Mouse (Mus musculus) embryonic facial prominence, embryonic 14.5 days (tissue): ENCODE results near the gene Fgfbp1. TPM values are rescaled to one million over a fixed set of nuclear protein-coding genes. Genes with fewer than 3 reads are reported as not detected.

ENCODE experiments used
- ATAC-seq: fragments of 200-750 bp; cut with Nextera tagmentation; 2 replicates; pipeline ENCODE4 v1.8.0; 2017; ENCODE audit warnings: low read depth, moderate number of reproducible peaks, moderate TSS enrichment
- DNase-seq: peaks from one replicate; pipeline ENCODE4 v3.0.0-alpha.2; 2015; ENCODE audit warnings: low spot score
- H3K27ac ChIP-seq: fragments of 300-500 bp; sonication (generic); replicated peaks from 2 replicates; pipeline ENCODE4 v1.5.1; 2014; ENCODE audit warnings: low read depth, mild to moderate bottlenecking, low read length, moderate library complexity
- H3K27me3 ChIP-seq: fragments of 300-500 bp; sonication (generic); replicated peaks from 2 replicates; pipeline ENCODE4 v1.6.1; 2014; ENCODE audit warnings: low read length; ENCODE audit not compliant: control insufficient read depth, insufficient read depth
- H3K36me3 ChIP-seq: fragments of 300-500 bp; sonication (generic); 2 replicates; pipeline ENCODE4 v1.6.1; 2014; ENCODE audit warnings: low read length, mixed read lengths; ENCODE audit not compliant: control insufficient read depth, insufficient read depth
- H3K4me1 ChIP-seq: fragments of 300-500 bp; sonication (generic); 2 replicates; pipeline ENCODE4 v1.6.1; 2014; ENCODE audit warnings: antibody characterized with exemption, low read length; ENCODE audit not compliant: control insufficient read depth, insufficient read depth
- H3K4me2 ChIP-seq: fragments of 300-500 bp; sonication (generic); 2 replicates; pipeline ENCODE4 v1.6.1; 2014; ENCODE audit warnings: low read depth, mild to moderate bottlenecking, low read length, moderate library complexity, mixed read lengths
- H3K4me3 ChIP-seq: fragments of 300-500 bp; sonication (generic); 2 replicates; pipeline ENCODE4 v1.5.1; 2014; ENCODE audit warnings: low read depth, mild to moderate bottlenecking, low read length
- H3K9ac ChIP-seq: fragments of 300-500 bp; sonication (generic); 2 replicates; pipeline ENCODE4 v1.6.1; 2014; ENCODE audit warnings: low read depth, mild to moderate bottlenecking, low read length, moderate library complexity, mixed read lengths
- H3K9me3 ChIP-seq: fragments of 300-500 bp; sonication (generic); 2 replicates; pipeline ENCODE4 v1.6.1; 2016; ENCODE audit warnings: low read length; ENCODE audit not compliant: control insufficient read depth
- WGBS: fragments of 180-500 bp; shearing (Covaris S2); extraction: QIAGEN DNeasy Blood & Tissue Kit; methylation state at CpG from one replicate; pipeline ENCODE4 v1.1.7; 2014; 5-methylcytosine and 5-hydroxymethylcytosine counted together
- polyA plus RNA-seq: library from polyadenylated mRNA; unstranded; fragments of >200 nt; fragmentation: Nextera tagmentation; extraction: Ambion mirVana; gene quantifications from 2 replicates; pipeline ENCODE4 v1.2.1, GENCODE M21; 2014

The Fgfbp1 gene
- polyA plus RNA-seq, 1 experiment from 2014 or later: 41.9 TPM

DNA sequence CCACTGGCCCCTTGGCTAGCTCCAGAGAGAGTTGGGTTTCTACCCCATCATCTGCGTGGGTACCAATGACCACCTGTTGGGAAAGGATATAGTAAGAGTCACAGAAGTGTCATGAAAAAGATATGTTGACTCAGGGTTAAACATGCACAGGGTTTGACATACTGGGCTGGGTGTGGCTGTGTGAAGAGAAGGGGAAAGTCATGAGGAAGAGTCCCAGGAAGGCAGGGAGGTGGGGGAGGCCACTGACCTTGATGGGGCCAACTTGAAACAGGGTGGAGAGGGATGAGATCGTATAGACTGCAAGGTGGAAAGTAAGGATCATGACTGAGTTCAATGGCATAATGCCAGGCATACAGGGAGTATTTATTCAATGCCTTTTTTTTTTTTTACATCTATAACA lies 1.2 kb downstream of the Fgfbp1 start:
- Histone ChIP-seq H3K4me3 (no peak overlapping the region), H3K4me1 (no peaks in the 10 kb centered on the region), H3K4me2 (no peak overlapping the region), H3K27me3 (no peaks in the 10 kb centered on the region), H3K9me3 (no peaks in the 10 kb centered on the region), H3K36me3 (no peaks in the 10 kb centered on the region), H3K27ac (no peak overlapping the region), H3K9ac (no peak overlapping the region)
- ATAC-seq: no peak
- 81% methylated on average over 2 of the region's 2 CpGs for WGBS
- no peak for DNase-seq

GRCm38 (mm10) chr5:43976821-43977561 lies 4.6 kb downstream of the Fgfbp1 start:
- Histone ChIP-seq H3K9ac (no peak overlapping the region), H3K4me2 (no peak overlapping the region), H3K9me3 (no peaks in the 10 kb centered on the region), H3K36me3 (no peaks in the 10 kb centered on the region), H3K27ac (no peak overlapping the region), H3K27me3 (no peaks in the 10 kb centered on the region), H3K4me1 (no peaks in the 10 kb centered on the region), H3K4me3 (no peak overlapping the region)
- peak; percentile 41; the same call in 1 of the 2 replicates for ATAC-seq
- peak; percentile 28 for DNase-seq
- 70% methylated on average over 1 of the region's 1 CpGs for WGBS

- 73% methylated on average over 6 of the region's 6 CpGs for WGBS
- H3K9ac ChIP-seq: no peak overlapping the region
- H3K4me3 ChIP-seq: no peak overlapping the region
- H3K4me2 ChIP-seq: no peak overlapping the region
- H3K27me3 ChIP-seq: no peaks in the 10 kb centered on the region
- ATAC-seq (no peak), DNase-seq (no peak)
- no peaks in the 10 kb centered on the region for H3K36me3 ChIP-seq
- no peaks in the 10 kb centered on the region for H3K4me1 ChIP-seq
- no peak overlapping the region for H3K27ac ChIP-seq
- H3K9me3 ChIP-seq: no peaks in the 10 kb centered on the region
These were observed 7.4 kb downstream of the Fgfbp1 start for GRCm38 (mm10) chr5:43974166-43974565.

DNA sequence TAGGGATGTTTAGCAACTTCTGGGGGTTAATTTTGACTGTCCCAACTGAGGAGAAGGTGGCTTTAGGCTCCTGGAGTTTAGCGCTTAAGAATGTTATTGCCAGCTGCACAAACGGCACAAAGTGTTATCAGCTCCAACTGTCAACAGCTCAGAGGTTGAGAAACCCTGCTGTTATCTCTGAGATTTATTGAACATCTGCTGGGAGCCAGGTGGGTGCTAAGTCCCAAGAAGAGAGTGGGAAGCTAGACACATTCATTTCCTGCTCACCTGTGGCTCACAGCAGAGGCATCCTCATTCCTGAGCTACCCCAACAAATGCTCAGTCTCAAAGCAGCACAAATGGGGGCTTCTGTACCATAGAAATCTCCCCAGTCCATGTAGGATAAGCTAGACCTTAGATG lies 10.4 kb downstream of the Fgfbp1 start:
- Histone ChIP-seq H3K4me3 (no peak overlapping the region), H3K4me2 (no peak overlapping the region), H3K36me3 (no peaks in the 10 kb centered on the region), H3K27ac (no peak overlapping the region), H3K27me3 (no peaks in the 10 kb centered on the region), H3K4me1 (no peaks in the 10 kb centered on the region), H3K9ac (no peak overlapping the region), H3K9me3 (no peaks in the 10 kb centered on the region)
- ATAC-seq (no peak), DNase-seq (no peak)
- WGBS: 66% methylated on average over 2 of the region's 2 CpGs

GRCm38 (mm10) chr5:43970532-43970931 lies 11.0 kb downstream of the Fgfbp1 start:
- H3K4me1 ChIP-seq: no peaks in the 10 kb centered on the region
- H3K9me3 ChIP-seq: no peaks in the 10 kb centered on the region
- H3K4me3 ChIP-seq: no peak overlapping the region
- no peaks in the 10 kb centered on the region for H3K36me3 ChIP-seq
- no peak overlapping the region for H3K27ac ChIP-seq
- no peak for ATAC-seq
- H3K4me2 ChIP-seq: no peak overlapping the region
- H3K27me3 ChIP-seq: no peaks in the 10 kb centered on the region
- no peak overlapping the region for H3K9ac ChIP-seq
- 71% methylated on average over 2 of the region's 2 CpGs for WGBS
- no peak for DNase-seq

DNA sequence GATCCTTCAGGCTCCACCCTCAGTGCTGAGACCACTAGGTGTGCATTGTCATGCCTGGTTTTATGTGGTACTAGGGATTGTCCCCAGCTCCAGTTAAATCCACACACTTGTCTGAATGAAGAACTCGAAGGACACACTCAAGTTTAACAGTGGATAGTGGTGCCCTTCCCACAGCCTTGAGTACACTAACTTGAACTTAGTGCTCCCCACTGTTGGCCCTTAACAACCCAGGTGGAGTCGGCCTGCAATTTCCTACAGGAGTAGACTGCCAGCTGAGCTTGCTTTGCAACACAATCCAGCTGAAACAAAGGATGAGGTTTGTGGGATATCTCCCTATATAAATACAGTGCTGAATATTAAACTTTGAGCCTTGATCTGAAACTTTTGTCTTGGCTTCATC lies 12.9 kb downstream of the Fgfbp1 start:
- no peak for ATAC-seq
- WGBS: 71% methylated on average over 2 of the region's 2 CpGs
- DNase-seq: no peak

GRCm38 (mm10) chr5:43961056-43961455 lies 20.5 kb downstream of the Fgfbp1 start:
- no peaks in the 10 kb centered on the region for H3K9me3 ChIP-seq
- H3K36me3 ChIP-seq: no peaks in the 10 kb centered on the region
- H3K4me1 ChIP-seq: no peaks in the 10 kb centered on the region
- ATAC-seq (no peak), DNase-seq (no peak)
- no peak overlapping the region for H3K4me3 ChIP-seq
- H3K27ac ChIP-seq: no peak overlapping the region
- no peak overlapping the region for H3K9ac ChIP-seq
- 80% methylated on average over 3 of the region's 3 CpGs for WGBS
- no peak overlapping the region for H3K4me2 ChIP-seq
- H3K27me3 ChIP-seq: no peaks in the 10 kb centered on the region

More for the DNA sequence above, 12.9 kb downstream of the Fgfbp1 start:
- no peak overlapping the region for H3K4me2 ChIP-seq
- no peaks in the 10 kb centered on the region for H3K9me3 ChIP-seq
- no peaks in the 10 kb centered on the region for H3K36me3 ChIP-seq
- no peaks in the 10 kb centered on the region for H3K4me1 ChIP-seq
- H3K27me3 ChIP-seq: no peaks in the 10 kb centered on the region
- no peak overlapping the region for H3K27ac ChIP-seq
- H3K4me3 ChIP-seq: no peak overlapping the region
- no peak overlapping the region for H3K9ac ChIP-seq

DNA sequence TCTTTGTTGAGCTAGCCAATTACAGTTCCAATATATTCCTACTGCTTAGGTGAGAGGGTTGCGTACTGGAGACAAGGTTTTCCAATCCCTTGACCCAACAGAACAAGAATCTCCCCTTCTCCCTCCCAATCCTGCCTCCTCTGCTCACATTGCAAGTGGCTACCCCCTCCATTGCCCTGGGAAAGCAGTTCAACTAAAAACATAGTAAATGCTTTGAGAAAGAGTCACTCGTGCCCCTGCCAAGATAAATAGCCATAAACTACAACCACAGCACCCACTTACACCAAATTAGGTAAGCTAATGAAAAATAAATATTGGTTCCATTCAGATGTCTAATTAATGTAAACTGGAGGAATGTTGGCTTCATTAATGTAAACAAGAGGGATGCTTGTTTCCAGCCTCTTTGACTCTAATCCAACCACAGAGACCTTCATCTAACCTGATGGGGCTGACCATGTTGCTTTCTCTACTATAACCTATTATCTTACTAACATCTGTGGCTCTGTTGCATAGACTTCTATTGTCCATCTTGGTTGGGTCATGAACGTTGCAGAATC lies 21.6 kb downstream of the Fgfbp1 start:
- Histone ChIP-seq H3K9ac (no peak overlapping the region), H3K4me2 (no peak overlapping the region), H3K4me3 (no peak overlapping the region), H3K27ac (no peak overlapping the region), H3K36me3 (no peaks in the 10 kb centered on the region), H3K4me1 (no peaks in the 10 kb centered on the region), H3K9me3 (no peaks in the 10 kb centered on the region), H3K27me3 (no peaks in the 10 kb centered on the region)
- ATAC-seq (no peak), DNase-seq (no peak)
- 84% methylated on average over 3 of the region's 3 CpGs for WGBS

DNA sequence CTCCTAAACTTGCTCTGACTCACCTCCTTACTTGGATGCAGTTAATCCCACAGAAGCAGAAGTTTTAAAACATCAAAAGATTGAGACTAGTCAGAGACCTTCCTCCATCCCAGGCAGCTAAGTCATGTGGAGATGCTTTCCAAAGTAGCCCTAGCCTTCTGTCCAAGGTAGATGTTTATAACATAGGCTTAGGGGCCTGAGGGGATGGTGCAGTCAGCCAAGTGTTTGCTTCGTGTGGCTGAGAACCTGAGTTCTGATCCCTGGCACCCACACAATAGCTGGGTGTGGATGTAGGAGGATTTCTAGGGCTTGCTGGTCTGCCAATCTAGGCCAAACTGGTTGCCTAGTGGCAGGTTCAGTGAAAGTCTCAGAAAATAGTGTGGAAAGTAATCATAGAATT lies 28.3 kb downstream of the Fgfbp1 start:
- Histone ChIP-seq H3K4me2 (no peak overlapping the region), H3K9ac (no peak overlapping the region), H3K27ac (no peak overlapping the region), H3K27me3 (no peaks in the 10 kb centered on the region), H3K9me3 (no peaks in the 10 kb centered on the region), H3K36me3 (no peaks in the 10 kb centered on the region), H3K4me3 (no peak overlapping the region), H3K4me1 (no peaks in the 10 kb centered on the region)
- WGBS: 36% methylated on average over 1 of the region's 1 CpGs
- ATAC-seq (no peak), DNase-seq (no peak)
